Mouse (Mus musculus) C2C12 (cell line): ENCODE measurements around the gene Lmx1b.

Experiments
- CEBPB ChIP-seq: IDR thresholded peaks from one replicate; pipeline ENCODE4 v1.6.1; 2011; ENCODE audit warnings: low read depth, mild to moderate bottlenecking, control low read depth, moderate library complexity
- CTCF ChIP-seq: IDR thresholded peaks from one replicate; pipeline ENCODE4 v1.5.1; 2011; ENCODE audit not compliant: control insufficient read depth, insufficient read depth, insufficient read length
- MAX ChIP-seq: IDR thresholded peaks from one replicate; pipeline ENCODE4 v1.6.1; 2011; ENCODE audit warnings: mild to moderate bottlenecking, control low read depth
- MYOD1 ChIP-seq: IDR thresholded peaks from one replicate; pipeline ENCODE4 v1.6.1; 2011; ENCODE audit warnings: low read depth; ENCODE audit not compliant: control insufficient read depth, insufficient read length
- MYOG ChIP-seq: IDR thresholded peaks from one replicate; pipeline ENCODE4 v1.6.1; 2011; ENCODE audit not compliant: control insufficient read depth, insufficient read length; ENCODE audit errors: extremely low read depth
- USF1 ChIP-seq: IDR thresholded peaks from one replicate; pipeline ENCODE4 v1.6.1; 2011; ENCODE audit warnings: low read depth, mild to moderate bottlenecking, control low read depth, moderate library complexity

- TF ChIP-seq CTCF (no peak), CEBPB (no peak), MAX (no peak), USF1 (no peak), MYOD1 (no peak), MYOG (no peak)
Measured at GRCm38 (mm10) chr2:33615843-33616344, 24.4 kb downstream of the Lmx1b start.
